In the genomic region with DNA sequence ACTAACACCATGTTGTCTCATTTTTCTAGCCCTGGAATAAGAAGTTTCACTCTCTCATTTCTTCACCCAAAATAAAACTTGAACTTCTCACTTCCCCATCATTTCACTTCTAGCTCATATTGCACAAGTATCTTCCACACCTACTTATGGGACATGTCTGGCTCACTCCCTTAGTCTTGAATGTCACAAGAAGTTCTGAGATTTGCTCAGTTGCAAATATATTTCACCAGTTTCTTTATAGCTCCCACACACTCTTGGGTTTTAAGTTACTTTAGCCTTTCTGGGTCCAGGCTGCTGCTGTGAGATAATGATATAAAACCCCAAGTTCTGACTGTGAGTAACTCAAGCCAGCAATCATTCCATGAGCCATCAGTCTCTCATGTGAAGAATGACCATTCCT, we compare ENCODE assay signal across 15 mouse cellular contexts.
"Had no signal": no experiment of that assay in that cellular context is flagged by ENCODE, and none has a peak within 500 bp of the region (broad histone marks: within the 10 kb centered on the region; RNA-seq: fewer than 3 reads in every experiment).

No protein-coding gene starts in this region.

- DNase-seq: kidney, adult 18-20 months; kidney, adult 9 months; kidney, postnatal 10 days; kidney, postnatal 36 days; layer of hippocampus, postnatal 36 days; left cerebral cortex, postnatal 4 days; liver, postnatal 0 days; lung, embryonic 14.5 days; lung, postnatal 10 days; lung, postnatal 4 days; midbrain, embryonic 14.5 days; right cerebral cortex, postnatal 25 days; spleen, adult 18-20 months; thymus, adult 18-20 months; thymus, postnatal 36 days had no signal
